Comparison of ENCODE assay signal across 21 mouse cellular contexts in the genomic region with DNA sequence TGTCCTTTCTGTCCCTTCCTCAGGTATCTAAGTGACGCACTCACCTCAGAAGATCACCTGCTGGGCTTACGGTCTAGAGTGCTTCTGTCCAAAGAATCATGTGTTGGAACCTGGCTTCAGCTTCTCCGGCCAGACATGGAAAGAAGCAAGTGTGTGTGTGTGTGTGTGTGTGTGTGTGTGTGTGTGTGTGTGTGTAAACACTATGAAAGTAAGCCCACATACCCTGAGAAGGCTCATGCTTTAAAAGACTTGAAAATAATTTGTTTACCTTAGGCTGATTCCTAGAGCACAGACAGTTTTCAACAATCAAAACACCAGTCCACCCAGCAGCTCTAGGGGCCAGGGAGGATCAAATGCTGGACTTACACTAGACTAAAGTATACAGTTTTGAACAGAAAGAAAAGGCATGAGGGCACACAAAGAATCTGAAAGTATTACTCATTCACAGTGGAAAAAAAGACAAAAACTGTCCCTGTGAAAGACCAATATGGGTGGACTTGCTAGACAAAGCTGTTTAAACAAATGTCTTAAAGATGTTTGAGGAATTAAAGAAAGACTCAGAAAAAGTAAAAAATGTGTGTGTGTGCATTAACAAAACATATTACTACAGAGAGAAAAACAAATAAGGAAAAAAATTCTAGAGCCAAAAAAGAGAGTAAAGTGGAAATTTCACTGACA.
DNase-seq lines count a peak whose midpoint lies in the region; ATAC-seq and TF ChIP-seq lines count a peak whose summit lies in the region.
"Had no signal": no experiment of that assay in that cellular context is flagged by ENCODE, and none has a peak within 500 bp of the region (broad histone marks: within the 10 kb centered on the region; RNA-seq: fewer than 3 reads in every experiment).

No protein-coding gene starts in this region.

- H3K4me3 ChIP-seq in layer of hippocampus, adult 2 months = no peak overlapping the region
- H3K4me3 ChIP-seq in lung, embryonic 16.5 days (ENCODE audit: low read length) = no peak overlapping the region
- H3K4me3 ChIP-seq in lung, adult 2 months (replicated peaks; ENCODE audit: extremely low read depth, low read depth, low read length) = no peak overlapping the region
- no peak overlapping the region for H3K4me3 ChIP-seq in embryonic facial prominence, embryonic 10.5 days
- H3K4me3 ChIP-seq in limb, embryonic 15.5 days = no peak overlapping the region
- H3K4me3 ChIP-seq: embryonic facial prominence, embryonic 12.5 days; heart, embryonic 10.5 days; limb, embryonic 12.5 days had no signal

- H3K4me1 ChIP-seq in lung, embryonic 16.5 days (replicated peaks; ENCODE audit: control insufficient read depth, insufficient read depth, low read length) = peaks cover 8% of the 10 kb centered on the region
- peaks cover 6% of the 10 kb centered on the region; the same call in 1 of the 2 replicates for H3K4me1 ChIP-seq in lung, adult 2 months (ENCODE audit: control insufficient read depth, insufficient read depth, low read length)
- peaks cover 27% of the 10 kb centered on the region for H3K4me1 ChIP-seq in embryonic facial prominence, embryonic 10.5 days
- 0 out of 2 replicates have a peak, but pooled peaks cover 9% of the 10 kb centered on the region for H3K4me1 ChIP-seq in limb, embryonic 15.5 days

- no peak for TF ChIP-seq POLR2A in lung, adult 2 months (IDR thresholded peaks at IDR 0.05; ENCODE audit: borderline replicate concordance, extremely low read depth, low read depth, low read length)

- no peak for DNase-seq in layer of hippocampus, adult 2 months (ENCODE audit: low spot score in 2 of 2)
- no peak for DNase-seq in layer of hippocampus, postnatal 14 days (ENCODE audit: low spot score in 2 of 2)
- DNase-seq in lung, adult 2 months = no peak
- no peak for DNase-seq in embryonic facial prominence, embryonic 10.5 days (ENCODE audit: low spot score)
- no peak for DNase-seq in thymus, postnatal 10 days (ENCODE audit: low spot score in 2 of 2)
- DNase-seq: adrenal gland, adult 8-10 months; B cell, adult 2 months; heart, postnatal 10 days; kidney, adult 8-10 months; kidney, postnatal 10 days; layer of hippocampus, postnatal 36 days; thymus, adult 18-20 months; thymus, postnatal 4 days had no signal

- WGBS in lung, embryonic 16.5 days = 72% methylated on average over 3 of the region's 3 CpGs
- 77% methylated on average over 3 of the region's 3 CpGs for WGBS in lung, adult 2 months
- 93% methylated on average over 3 of the region's 3 CpGs for WGBS in embryonic facial prominence, embryonic 10.5 days
- 90% methylated on average over 3 of the region's 3 CpGs for whole genome bisulfite sequencing in limb, embryonic 15.5 days

- no peak for ATAC-seq in lung, embryonic 16.5 days (ENCODE audit: low read depth)
- no peak for ATAC-seq in limb, embryonic 15.5 days (ENCODE audit: insufficient number of reproducible peaks, low FRiP score, low TSS enrichment, low read depth)
- ATAC-seq: forebrain, embryonic 14.5 days; hindbrain, postnatal 0 days had no signal

- H3K9ac ChIP-seq in lung, embryonic 16.5 days (ENCODE audit: low read length) = no peak overlapping the region
- no peak overlapping the region for H3K9ac ChIP-seq in limb, embryonic 15.5 days
- H3K9ac ChIP-seq: embryonic facial prominence, embryonic 12.5 days; limb, embryonic 12.5 days had no signal

- no peak overlapping the region for H3K4me2 ChIP-seq in lung, embryonic 16.5 days (ENCODE audit: low read depth, low read length)
- no peak overlapping the region for H3K4me2 ChIP-seq in limb, embryonic 15.5 days
- H3K4me2 ChIP-seq: embryonic facial prominence, embryonic 12.5 days; limb, embryonic 12.5 days; midbrain, embryonic 11.5 days had no signal

- peak overlapping the region; percentile 25; the same call in 1 of the 2 replicates for H3K27ac ChIP-seq in layer of hippocampus, adult 2 months
- H3K27ac ChIP-seq in lung, embryonic 16.5 days (ENCODE audit: low read length) = peak overlapping the region; percentile 67
- H3K27ac ChIP-seq in embryonic facial prominence, embryonic 10.5 days (replicated peaks) = peak overlapping the region; percentile 2
- H3K27ac ChIP-seq in limb, embryonic 15.5 days = peak overlapping the region; percentile 51
- H3K27ac ChIP-seq: heart, embryonic 10.5 days; hindbrain, postnatal 0 days; limb, embryonic 12.5 days had no signal

- H3K27me3 ChIP-seq in lung, embryonic 16.5 days (ENCODE audit: control insufficient read depth, insufficient read depth, low read depth, low read length) = no peaks in the 10 kb centered on the region
- no peaks in the 10 kb centered on the region for H3K27me3 ChIP-seq in embryonic facial prominence, embryonic 10.5 days (replicated peaks; ENCODE audit: low read depth, poor library complexity, severe bottlenecking)
- H3K27me3 ChIP-seq in limb, embryonic 15.5 days = no peaks in the 10 kb centered on the region
- H3K27me3 ChIP-seq: embryonic facial prominence, embryonic 12.5 days; limb, embryonic 12.5 days had no signal

- no peak for TF ChIP-seq CTCF in layer of hippocampus, adult 2 months (conservative IDR thresholded peaks at IDR 0.05)
- no peak for TF ChIP-seq CTCF in lung, adult 2 months (IDR thresholded peaks at IDR 0.05; ENCODE audit: insufficient read depth, low read length)

- H3K9me3 ChIP-seq in lung, embryonic 16.5 days (ENCODE audit: control insufficient read depth, low read length) = no peaks in the 10 kb centered on the region
- H3K9me3 ChIP-seq in embryonic facial prominence, embryonic 10.5 days = no peaks in the 10 kb centered on the region
- no peaks in the 10 kb centered on the region for H3K9me3 ChIP-seq in limb, embryonic 15.5 days
- H3K9me3 ChIP-seq: embryonic facial prominence, embryonic 12.5 days; heart, embryonic 10.5 days; limb, embryonic 12.5 days had no signal

- H3K36me3 ChIP-seq in lung, embryonic 16.5 days (ENCODE audit: control insufficient read depth, insufficient read depth, low read length) = no peaks in the 10 kb centered on the region
- peaks cover 26% of the 10 kb centered on the region for H3K36me3 ChIP-seq in embryonic facial prominence, embryonic 10.5 days (replicated peaks)
- peaks cover 3% of the 10 kb centered on the region; the same call in 1 of the 2 replicates for H3K36me3 ChIP-seq in limb, embryonic 15.5 days
- H3K36me3 ChIP-seq: embryonic facial prominence, embryonic 12.5 days had no signal

Comparison
In these comparisons a context has a peak if more than half of its experiments do, and no peak if none do; other contexts are left out.
1. H3K27ac ChIP-seq: peak in every context shown above with its lines; median percentile 67 in lung, embryonic 16.5 days; 51 in limb, embryonic 15.5 days; 25 in layer of hippocampus, adult 2 months; 2 in embryonic facial prominence, embryonic 10.5 days.